Mouse (Mus musculus): Measurements from ENCODE around the gene Bhlhe40.

DNA sequence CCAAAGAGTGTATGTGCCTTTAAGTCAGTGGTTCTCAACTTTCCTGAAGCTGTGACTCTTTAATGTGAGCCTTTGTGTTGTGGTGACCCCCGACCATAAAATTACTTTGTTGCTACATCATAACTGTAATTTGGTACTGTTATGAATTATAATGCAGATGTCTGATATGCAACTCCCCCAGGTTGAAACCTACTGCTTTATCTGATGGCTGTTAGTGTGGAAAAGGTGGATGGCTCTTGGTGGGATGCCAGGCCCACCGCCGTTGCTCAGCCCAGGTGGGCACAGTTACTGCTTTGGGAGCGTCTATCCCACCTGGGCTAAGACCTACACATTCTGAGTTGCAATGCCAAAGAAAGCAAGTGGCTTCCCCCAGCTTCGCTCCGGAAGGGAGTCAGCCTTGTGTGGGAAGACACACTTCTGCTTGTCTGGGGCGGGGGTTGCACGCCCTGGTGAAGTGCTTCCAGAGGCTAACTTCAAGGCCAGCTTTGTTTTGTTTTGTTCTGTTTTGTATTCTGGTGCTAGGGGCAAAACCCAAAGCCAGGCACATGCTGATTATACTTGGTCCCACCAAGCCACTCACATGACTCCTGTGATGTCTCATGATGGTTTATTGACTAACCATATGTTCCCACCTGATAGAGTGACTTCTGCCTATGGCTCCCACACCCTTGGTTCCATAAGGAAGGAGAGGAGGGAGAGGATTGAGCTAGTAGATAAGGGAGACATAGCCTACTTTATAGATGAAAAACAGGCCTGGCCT lies 34.7 kb downstream of the Bhlhe40 start:
- TF ChIP-seq CTCF (IDR thresholded peaks at IDR 0.05; ENCODE audit: extremely low read depth, insufficient read depth, low read length) = no peak
- no peak for TF ChIP-seq POLR2A (IDR thresholded peaks at IDR 0.05; ENCODE audit: extremely low read depth, insufficient read depth, low read length)
